Mouse (Mus musculus) lung, postnatal 25 days (tissue): Measurements from ENCODE around the gene Wfikkn1.

Source experiments
- DNase-seq: peaks from one replicate; pipeline ENCODE4 v3.0.0; 2022; ENCODE audit warnings: low spot score

The Wfikkn1 gene

DNA sequence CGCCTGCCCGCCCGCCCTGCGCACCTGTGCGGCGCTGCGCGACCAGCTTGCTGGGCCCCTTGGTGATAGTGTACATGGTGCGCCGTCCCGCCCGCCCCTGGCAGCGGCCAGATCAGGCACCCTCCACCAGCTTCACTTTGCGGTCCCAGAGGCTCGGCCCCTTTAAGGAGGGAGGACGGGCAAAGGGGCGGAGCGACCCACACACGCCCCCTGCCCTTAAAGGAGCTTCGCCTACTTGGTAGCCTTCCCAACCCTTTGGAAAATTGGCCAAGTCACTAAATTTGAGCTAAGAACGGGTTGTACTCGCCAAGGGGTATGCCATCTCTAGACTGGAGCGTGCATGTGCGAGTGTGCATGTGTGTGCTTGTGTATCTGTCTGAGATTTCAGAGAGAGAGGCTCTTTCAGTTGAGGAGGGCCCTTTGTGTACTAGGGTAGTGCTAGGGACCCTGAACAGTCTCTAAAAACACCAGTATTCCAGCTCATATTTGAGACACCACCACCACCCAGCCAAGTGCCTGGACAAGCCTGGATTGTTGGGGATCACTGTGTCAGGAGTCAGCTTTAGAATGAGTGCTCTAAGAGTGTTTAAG, 12.0 kb downstream of the Wfikkn1 start, which contains the start of gene Mcrip2:
Mcrip2 (minus strand) TSS at position 164 of the 591 bp plus-strand sequence.
- DNase-seq, result peak; percentile 87

DNA sequence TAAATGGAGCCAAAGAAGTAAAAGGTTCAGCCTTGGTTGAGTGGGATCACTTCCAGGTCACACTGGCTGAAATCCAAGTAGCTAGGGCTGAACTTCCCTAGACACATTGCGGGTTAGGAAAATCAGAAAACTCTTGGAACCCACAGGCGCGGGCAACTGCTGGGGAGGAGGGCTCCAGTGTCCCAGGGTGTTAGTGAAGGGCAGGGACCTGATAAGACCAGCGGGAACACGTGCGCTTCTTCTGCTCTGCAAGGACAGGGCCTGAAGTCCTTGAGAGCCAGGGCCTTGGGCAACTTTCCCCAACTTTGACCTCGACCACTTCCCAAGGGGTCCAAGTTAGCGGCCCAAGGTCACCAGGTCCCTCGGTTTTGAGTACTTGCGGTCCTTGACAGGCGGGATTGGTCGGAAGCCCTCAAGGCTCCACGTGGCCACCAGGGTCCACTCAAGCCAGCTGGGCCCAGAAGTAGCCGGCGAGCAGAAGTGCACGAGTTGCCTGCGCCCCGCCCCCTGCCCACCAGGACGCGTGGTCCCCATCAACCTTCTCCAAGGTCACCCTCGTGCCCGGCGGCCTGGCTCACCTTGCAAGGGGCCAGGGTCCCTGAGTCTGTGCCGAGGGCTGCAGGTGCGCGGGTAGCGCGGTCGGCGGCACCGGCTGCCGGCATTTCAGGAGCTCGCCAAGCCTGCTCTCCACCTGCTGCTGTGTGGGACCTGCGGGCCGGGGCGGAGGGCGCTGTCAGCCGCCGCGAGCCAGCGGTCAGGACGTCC, 12.6 kb downstream of the Wfikkn1 start:
- peak; percentile 23 for DNase-seq

DNA sequence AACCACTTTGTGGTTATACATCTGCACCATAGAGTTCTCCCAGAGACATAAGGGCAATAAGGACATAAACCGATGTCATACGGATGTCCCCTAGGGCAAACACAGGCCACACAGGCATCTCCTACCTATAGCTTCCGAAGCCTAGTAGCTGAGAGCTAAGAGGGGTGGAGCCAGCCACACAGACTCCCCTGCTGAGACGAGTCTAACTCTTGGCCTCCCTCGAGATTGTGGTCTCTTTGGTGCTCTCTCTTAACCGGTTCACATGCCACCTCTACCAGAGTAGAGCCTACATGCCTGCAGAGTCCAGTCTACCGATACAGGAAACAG, 13.2 kb downstream of the Wfikkn1 start:
- no peak for DNase-seq

DNA sequence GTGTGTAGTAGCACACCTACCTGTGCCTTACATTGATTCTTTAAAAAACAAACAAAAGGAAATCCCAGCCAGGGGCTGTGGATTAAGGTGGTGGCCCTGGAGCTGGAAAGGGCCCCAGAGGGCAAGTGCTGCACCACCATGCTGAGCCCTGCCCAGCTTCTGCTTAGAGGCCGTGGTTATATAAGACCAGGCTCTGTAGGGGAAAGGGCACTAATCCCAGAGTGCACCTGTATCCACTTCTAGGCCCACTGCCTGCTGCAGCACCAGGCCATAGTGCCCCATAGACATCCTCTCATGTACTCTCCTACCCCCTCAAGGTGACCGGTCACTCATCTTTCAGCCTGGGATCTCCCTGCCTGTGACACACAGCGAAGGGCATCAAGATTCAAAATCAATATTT, 14.5 kb downstream of the Wfikkn1 start:
- no peak for DNase-seq

DNA sequence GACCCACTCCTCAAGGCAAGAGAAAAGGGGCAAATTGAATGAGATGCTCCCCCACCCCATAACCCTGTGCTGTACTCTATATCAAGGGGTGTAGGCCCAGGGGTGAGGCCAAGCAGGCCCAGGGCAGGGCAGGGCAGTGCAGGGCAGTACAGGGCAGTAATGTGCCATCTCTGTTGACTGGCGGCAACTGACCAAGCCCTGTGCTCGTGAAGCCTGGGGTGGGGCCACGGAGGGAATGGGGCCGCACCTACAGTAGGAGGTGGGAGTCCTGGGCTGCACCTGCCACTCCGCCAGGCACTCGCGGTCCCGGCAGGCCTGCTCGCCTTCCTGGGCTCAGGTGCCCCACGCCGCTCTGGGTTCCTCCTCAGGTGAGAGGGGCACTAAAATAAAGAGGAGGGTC, 15.4 kb downstream of the Wfikkn1 start:
- no peak for DNase-seq

DNA sequence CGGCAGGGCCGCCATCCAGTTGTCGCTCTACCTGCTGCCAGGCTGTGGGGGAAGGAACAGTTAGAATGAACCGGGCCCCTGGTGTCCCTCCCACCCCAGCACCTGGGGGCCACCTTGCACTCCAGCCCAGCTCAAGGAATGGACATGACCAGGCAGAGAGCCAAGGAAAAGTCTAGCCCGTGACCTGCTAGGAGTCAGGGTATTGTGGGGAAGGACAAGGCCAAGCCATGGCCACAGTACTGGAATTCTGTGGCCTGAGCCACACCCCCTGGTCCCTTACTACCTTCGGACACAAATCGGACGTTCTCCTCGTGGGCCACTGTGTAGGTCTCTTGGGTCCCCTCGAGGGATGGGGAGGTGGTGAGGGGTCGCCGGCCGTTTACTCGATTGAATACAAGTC, 16.3 kb downstream of the Wfikkn1 start:
- DNase-seq, result no peak

DNA sequence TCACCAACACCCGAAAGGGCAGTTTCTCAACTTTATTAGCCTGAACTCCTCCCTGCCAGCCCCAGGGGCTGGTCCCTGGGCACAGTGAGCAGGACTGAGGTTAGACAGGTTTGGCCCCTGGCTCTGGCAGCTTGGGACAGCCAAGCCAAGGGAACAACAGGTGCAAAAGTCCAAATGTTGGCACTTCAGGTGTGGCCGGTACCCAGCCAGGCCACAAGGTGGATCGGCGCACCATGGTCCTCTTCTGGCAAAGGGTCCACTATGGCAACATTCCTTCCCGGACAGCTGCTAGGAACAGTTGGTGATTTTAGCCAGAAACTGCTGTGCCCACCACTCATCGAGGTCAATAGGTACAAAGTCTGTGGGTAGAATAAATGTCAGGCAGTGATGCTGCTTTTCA, 17.0 kb downstream of the Wfikkn1 start:
- no peak for DNase-seq

DNA sequence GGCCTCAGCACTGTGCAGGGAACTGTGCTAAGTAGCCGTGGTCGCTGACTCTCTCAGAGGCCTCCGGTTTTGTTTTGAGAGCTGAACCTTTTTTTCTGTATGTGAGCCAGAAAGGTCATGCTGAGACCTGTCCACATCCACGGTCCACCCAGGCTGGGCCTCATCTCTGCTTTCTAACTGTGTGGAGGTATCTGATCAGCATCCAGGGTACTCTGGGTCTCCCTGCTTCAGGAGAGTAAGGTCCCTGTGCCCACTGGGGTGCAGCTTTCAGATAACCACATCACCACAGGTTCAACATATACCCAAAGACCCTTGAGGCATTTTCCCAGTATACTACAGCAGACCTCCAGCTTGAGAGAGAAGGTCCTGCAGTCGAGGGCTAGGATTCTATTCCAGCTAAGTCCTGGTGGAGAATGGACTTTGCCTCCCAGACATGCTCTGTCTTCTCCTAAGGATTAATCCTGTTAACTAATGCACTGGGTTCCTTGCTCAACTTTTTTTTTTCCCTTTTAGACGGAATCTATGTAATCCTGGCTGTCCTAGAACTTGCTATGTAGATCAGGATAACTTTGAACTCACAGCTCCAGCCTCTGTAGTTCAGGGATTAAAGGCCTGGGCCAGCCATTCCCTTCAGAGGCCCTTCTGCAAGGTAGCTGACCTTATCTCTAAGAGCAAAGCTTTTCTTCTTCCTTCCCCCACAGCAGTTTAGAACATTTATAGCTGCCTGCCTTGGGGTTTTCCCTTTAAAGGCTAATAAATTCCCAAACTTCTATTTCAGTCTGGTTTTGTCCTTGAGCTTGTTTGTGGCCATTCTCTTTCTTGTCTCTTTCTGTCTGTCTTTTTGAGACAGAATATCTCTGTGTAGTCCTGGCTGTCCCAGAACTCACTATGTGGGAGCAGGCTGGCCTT, 18.7 kb downstream of the Wfikkn1 start:
- no peak for DNase-seq

DNA sequence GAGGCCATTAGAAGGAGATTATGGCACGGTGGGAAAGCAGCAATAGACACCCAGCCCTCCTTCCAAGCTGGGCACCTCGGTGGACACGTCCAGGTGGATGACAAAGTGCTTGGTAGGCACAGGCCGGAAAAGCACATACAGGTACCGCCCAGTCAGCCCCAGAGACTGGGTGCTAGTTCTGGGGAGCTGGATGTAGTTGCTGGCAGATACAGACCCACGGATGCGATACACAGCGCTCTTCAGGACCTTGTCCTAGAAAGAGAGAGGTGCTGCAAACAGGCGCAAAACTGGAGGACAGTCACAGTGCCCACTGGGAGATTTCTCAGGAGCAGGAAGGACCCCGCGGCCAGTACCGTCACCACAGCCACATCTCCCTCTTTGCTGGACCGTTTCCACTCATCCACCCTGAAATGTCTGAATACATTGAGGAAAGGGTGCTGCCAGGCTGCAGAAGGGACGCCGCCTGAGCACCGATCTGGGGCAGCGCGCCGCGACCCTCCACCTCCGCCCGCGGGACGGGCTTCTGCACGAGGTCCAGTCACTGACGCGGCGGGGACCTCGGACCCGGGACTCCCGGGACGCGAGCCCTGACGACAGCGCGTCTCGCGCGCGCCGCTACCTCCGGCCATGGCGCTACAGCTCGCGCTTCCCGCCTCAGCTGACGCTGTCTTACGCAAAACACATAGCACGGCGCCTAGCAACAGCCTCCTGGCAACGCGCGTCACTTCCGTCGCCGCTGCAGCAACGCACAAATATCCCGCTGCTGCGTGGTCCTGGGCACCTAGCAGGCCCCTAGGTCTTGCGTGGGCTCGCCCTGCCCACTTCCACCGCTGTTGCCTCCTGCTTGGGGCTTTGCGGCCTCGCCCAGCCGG, 19.6 kb downstream of the Wfikkn1 start, which contains the start of gene Wdr90:
Wdr90 (minus strand) TSS at position 670 of the 872 bp plus-strand sequence.
- DNase-seq, result peak; percentile 93

DNA sequence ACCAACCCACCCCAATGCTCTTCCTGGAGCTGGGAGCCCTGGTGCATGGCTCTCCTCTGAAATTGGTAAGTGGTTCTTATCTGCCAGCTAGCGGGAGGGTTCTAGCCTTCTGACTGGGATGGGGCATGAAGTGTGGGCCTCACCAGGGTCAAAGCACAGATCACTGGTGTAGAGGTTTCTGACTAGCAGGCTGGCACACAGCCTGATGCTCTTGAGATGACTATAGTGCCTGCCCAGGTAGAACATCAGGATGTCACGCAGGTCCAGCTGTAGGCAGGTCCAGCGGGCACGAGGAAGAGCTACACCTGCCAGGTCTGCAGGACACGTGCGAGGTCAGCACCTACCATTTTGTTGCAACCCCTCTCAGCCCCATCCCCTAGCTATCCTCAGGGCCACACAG, 20.4 kb downstream of the Wfikkn1 start:
- no peak for DNase-seq

DNA sequence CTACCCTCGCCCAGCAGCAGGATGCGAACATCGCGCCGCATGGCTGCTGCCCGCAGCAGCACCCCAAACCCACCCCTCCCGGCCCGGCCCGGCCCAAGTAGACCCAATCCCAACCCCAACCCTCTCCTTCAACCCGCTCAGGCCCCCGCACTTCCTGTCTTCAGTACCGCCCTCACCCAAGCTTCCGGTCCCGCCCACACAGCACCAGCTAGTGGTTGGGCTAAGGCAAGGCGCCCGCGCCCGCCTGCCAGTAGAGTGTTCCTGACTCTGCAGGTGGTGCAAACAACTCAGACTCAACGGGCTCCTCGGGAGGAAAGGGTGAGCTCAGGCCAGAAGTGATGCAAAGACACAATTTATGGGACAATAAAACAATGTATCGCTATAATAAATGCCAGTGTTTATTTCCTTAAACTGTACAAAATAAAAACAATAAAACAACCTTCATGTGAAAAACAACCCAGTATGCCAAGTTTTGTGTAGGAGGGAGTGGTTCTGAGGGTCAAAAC, 36.2 kb downstream of the Wfikkn1 start, which contains the start of gene Rhot2:
Rhot2 (minus strand) TSS at position 456 of the 506 bp plus-strand sequence.
- peak; percentile 97 for DNase-seq

DNA sequence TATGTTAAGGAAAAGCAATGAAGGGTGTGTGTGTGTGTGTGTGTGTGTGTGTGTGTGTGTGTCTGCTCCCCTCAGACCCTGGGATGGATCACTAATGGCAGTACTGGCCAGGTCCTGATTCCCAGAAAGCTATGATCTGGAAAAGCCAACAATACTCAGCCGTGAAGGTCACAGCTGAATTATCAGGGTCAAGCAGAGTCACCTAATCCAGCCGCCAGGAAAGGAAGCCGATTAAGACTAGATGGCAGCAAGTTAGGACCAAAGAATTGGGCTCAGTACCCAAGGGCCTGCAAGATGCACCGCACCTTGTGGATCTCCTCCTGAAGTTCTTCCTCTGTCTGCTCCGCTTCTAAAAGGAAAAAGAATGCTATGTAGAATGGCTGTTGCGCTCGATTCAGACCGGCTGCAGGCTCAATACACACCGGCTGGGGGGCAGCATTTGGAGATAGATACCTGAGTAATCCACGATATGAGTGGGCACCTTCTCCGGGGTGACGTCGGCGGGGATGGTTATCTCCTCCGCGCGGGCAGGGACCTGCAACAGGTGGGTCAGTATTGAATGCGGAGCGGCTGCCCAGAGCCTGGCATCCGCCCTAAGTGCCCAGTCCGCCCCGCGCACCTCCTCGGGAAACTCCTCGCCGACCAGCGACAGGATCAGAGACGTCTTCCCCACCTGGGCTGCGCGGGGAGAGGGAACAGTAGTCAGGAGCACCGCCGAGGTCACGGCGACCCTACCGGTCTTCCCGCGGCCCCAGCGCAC, 36.8 kb downstream of the Wfikkn1 start:
- no peak for DNase-seq

DNA sequence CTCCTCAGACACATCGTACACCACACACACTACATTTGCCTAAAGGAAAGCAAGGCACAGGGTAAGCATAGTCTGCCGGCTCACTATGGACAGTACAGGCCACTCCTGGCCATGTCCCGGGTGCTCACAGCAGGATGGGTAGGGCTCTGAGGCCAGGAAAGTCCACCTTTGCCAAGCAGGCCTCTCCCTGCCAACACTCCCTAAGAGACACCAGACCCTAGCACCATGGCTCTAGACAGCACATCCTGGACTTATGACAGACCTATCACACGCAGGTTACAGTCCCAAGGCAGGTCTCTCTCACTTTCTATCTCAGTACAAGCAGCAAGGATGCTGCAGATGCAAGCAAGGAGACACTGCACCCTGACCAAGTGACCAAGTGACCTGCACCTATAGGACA, 37.5 kb downstream of the Wfikkn1 start:
- no peak for DNase-seq

DNA sequence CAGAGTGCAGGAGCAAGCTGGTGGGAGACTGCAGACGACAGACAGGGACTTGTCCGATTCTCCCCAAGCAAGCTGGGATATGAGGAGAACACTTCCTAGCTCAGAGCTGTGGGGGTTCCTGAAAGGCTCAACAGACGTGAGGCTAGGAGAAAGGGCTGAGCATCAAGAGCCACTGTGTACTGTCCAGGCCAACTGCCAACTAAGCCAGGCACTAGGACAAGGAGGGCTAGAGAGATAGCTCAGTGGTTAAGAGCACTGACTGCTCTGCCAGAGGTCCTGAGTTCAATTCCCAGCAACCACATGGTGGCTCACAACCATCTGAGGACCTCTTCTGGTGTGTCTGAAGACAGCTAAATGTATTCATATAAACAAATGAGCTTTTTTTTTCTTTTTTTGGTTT, 38.1 kb downstream of the Wfikkn1 start:
- DNase-seq, result no peak

DNA sequence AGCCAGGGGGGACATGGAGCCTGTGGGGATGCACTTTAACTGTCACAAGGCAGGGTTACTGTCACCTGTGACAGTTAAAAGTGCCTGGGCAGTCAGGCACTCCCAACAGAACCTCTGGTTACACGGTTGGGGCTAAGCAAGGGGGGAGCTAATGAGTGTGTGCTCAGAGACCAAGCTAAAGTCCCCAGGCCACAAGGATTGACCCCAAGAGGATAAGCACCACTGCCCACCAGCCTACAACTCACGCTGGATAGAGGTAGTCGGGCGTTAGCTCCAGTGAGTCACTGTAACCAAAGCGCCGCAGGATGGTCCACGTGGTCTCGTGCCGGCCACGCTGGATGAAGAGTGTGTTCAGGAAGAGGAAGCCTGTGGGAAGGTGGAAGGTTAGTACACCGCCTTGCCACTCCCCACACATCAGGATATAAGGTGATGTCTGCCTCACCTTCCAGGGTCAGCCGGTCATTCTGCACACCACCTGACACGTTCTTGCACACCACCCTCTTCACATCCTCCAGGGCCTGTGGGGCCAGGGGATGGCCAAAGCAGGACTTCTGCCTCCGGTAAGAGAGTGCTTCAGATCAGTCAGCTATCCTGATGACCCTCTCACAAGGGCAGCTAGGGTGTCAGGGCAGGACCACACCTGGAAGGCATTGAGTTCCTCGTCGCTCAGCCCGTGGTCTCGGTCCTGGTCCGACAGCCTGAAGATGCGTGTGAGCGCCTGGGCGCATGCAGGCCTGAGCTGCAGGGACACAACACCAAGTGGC, 39.4 kb downstream of the Wfikkn1 start, which contains the start of gene Gm20683:
Gm20683 (minus strand) TSS at position 647 of the 764 bp plus-strand sequence.
- no peak for DNase-seq

DNA sequence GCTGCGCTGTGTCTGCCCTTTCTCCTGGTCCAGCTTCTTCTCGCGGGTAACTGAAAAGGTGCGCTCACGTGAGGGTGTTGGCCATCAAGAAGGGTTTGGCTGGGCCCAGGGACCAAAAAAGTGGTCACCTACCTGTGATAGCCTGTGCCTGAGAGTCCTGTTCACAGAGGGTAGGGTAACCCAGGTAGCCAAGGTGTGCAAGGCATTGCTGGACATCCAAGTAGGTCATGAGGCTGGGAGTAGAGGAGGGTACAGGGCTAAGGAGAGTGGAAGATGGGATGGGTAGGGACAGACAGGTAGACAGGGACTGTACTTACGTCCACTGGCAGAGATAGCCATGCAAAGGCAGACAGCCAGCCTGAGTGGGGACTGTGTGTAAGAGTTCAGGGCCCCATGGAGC, 40.1 kb downstream of the Wfikkn1 start:
- DNase-seq, result no peak

DNA sequence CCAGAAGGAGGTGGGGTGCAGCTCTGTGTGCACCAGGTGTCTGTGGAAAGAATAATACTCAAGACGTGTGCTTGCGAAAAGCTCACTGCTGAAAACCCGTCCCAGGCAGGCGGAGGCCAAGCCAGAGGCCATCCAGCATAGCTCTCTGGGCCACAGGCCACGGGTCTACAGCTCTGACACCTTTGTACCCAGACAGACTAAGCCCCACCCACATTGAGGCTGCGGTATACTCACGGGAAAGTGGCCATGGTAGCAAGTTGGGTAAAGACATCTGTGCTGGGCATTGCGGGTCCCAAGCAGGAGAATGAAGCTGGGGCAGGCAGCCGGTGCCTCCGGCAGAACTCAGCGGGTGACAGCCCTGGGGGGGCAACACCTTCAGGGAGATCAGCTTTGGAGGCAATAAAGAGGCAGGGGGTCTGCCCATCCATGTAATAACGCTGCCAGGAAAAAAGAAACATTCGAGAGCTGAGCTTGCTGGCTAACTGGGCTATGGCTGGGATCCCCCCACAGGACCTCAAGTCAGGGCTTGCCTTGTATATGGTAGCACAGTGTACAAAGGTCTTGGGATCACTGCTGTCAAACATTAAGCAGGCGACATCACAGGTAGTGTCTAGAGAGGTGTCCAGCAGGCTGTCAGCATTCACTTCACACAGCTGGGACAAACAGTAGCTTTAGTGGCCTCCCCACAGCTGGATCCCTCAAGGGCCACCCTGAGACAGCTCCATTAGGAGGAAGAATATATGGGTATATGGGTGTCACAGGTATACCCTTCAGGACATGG, 41.0 kb downstream of the Wfikkn1 start:
- DNase-seq, result no peak

DNA sequence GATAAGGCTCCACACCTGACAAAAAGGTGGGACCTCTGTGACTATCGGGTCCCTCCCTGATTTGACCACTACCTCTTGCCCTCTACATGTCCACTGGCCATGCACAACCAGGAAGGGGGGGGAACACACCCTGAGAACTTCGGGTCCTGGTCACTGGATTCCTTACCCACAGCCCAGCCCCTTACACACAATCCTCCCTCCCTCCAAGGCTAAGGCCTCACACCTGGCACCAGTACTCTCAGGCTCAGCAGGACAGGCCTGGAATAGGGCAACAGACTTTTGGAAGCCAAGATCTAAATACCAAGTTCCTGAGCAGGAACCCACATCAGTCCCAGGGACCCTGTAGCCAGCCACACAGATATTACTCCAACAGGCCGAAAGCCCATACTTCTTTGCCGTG, 41.8 kb downstream of the Wfikkn1 start:
- no peak for DNase-seq

DNA sequence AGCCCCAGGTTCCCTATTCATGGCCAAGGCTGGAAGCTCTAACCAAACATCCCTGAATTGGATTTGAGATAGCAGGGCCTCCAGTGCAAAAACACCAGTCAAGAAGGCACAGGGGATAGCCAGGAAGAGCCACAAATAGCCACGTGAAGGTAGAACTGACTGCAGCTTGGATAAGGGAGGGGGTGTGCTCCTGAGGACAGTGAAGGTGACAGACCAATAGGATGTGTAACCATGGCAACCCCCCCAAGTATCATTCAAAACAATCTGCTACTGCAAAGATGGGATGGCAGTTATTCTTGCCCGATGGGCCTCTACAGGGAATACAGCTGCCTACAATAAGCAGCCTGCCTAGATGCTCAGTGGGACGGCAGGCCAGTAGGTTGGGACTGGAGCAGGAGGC, 43.1 kb downstream of the Wfikkn1 start:
- no peak for DNase-seq
